Mouse (Mus musculus): ENCODE results near the gene Pcgf3.

Gene Pcgf3

DNA sequence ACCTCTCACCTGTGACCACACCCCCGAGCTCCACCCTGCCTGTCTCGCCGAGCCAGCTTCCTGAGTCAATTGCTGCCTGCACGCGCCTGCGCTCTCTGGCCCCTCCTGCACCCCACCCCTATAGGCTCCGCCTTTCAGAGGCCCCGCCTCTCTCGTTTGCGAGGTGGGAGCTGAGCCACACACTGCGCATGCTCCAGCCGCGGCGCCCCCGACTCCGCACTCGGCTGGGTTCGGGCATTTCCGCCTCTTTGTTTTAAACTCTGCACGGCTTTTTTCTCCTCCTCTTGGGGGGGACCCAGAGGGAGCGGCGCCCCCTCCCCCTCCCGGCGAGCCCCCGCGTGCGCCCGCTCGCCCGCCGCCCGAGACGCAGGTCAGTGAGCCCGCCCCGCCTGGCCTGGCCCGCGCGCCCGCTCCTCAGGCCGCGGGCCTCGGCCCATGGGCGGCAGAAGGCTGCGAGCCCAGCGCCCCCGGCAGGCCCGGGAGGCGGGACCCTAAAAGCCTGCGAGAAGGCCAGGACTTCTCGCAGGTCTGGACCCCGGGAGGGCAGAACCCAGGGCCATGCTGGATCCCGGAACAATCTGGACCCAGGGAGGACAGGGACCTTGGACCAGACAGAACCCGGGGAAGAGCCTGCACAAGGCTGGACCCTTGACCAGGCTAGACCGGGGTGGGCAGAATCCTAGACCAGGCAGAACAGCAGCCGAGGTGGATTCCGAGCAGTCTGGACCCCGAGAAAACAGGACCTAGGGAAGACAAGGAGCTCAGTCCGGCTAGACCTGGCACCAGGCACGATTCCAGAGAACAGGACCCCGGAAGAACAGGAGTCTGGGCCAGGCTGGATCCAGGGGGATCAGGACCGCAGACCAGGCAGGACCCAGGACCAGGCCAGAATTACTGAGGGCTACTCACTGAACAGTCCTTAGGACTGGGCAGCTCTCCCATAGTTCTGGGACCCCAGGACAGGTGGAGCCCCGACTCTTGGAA lies at the start of gene Pcgf3:
Gene Pcgf3, plus strand, starts transcription at position 151 of the 984 bp plus-strand sequence.
- peak; percentile 97 for DNase-seq (ENCODE audit: low spot score)

- no peak for DNase-seq (ENCODE audit: low spot score)
Measured at GRCm38 (mm10) chr5:108414711-108415110, 46.3 kb upstream of the Pcgf3 start.

DNA sequence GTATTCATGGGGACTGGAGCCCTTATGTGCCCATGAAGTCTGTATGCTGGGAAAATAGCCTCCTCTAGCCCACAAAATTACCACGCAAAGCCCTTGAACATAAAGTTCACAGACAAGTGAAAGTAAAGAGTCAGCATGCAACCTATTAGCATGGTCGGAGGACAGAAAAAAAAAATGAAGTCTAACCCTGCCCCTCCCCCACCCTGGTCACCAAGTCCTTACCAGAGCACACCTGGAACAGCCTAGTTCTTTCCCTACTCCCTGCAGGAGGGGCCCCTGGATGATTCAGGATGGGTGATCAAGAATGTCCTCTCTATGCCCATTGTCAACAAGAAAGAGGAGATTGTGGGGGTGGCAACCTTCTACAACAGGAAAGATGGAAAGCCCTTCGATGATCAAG lies 38.3 kb upstream of the Pcgf3 start:
- DNase-seq (ENCODE audit: low spot score) = no peak

- no peak for DNase-seq (ENCODE audit: low spot score)
Measured at GRCm38 (mm10) chr5:108423427-108423826, 37.6 kb upstream of the Pcgf3 start.

- peak; percentile 19 for DNase-seq (ENCODE audit: low spot score)
Measured at GRCm38 (mm10) chr5:108427186-108427585, 33.8 kb upstream of the Pcgf3 start.

- DNase-seq (ENCODE audit: low spot score) = no peak
Measured at GRCm38 (mm10) chr5:108431196-108431595, 29.8 kb upstream of the Pcgf3 start.

DNA sequence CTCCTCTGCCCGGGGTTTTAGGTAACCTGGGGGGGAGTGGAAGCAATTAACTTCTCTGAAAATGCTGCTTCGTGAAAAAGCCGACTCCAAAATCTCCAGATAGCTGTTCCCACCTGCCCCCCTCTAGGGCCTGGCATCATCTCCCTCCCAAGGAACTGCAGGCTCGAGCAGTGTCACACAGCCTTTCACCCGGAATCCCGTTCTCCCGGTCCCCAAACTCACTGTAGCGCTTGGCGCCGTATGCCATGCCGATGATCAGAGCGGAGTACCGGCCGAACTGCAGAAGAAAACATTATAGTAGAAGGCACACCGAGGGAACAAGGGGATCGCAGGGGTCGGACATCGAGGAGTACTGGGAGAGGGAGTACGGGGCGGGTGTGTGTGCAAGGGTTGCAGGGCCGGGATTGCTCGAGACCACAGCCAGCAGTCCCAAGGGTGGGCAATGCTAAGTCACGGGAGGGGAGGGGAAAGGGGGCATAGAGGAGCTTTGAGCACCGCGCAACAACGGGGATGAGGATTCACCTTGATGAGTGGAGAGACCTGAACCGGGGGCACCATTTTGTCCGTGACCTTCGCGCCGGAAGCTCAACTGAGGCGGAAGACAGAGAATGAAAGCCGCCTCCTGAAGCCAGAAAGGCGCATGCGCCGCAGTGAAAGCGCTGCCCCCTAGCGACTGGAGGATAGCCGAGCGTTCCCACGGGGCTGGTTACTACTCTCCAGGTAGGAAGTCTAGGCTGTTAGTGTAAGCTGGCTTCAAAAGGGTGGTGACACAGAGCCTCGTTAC lies 27.0 kb upstream of the Pcgf3 start, which contains the start of gene Atp5k:
Gene Atp5k, minus strand, starts transcription at position 645 of the 784 bp plus-strand sequence.
- DNase-seq (ENCODE audit: low spot score) = peak; percentile 93

DNA sequence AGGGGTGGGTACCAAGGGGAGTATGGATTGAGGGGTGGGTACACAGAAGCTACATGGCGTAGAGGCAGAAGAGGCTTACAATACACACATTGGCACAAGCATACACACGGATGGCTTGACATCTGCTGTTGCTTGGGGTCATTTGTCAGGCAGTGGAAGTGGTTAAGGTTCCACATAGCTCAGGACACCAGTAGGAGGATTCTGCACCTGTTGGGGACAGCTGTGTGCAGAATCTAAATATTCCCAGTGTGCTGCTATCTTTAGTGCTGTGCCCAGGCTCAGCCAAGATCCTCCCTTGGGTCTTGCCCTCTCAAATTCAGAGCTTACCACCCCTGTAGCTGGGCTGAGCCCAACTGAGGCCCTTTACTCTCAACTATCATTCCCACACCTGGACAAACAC lies 24.9 kb upstream of the Pcgf3 start:
- DNase-seq (ENCODE audit: low spot score) = no peak

DNA sequence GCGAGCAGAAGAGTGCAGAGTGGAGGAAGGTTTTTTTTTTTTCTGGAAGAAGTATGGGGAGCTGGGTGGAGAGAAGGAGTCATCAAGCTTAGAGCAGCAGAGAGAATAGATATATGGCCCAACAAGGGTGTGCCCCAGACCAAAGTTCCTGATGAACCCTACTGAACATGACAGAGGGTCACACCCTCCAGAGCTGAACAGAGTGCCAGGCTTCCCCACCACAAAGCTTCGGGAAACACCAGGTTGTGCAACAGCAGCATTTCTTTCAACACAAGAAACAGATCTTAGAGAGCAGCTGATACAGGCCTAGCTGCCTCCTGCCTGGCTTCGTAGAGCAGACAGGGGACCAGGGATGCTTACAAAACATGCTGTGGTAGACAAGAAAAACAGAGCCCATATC lies 14.1 kb upstream of the Pcgf3 start:
- no peak for DNase-seq (ENCODE audit: low spot score)

DNA sequence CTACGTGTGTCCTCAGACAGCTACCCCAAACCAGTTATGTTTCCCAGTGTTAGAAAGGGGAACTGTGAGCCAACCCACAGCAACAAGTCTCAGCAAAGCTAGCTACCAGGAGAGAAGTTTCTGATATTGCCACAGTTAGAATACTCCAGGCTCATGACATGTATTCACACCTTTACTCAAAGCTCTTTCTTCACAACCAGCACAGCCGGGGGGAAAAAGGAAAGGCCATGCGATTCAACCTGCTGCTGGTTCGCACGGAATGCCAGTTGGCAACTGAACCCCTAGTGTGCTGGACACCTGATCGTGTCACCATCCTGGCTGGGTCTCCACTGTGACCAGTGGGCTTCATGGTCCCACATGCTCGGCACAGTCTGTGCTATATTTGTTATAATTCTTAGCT lies 13.2 kb upstream of the Pcgf3 start:
- no peak for DNase-seq (ENCODE audit: low spot score)

GRCm38 (mm10) chr5:108448785-108449668 lies 12.0 kb upstream of the Pcgf3 start, which contains the start of gene Mfsd7a:
TSS of gene Mfsd7a (minus strand) at chr5:108448891.
- peak; percentile 57 for DNase-seq (ENCODE audit: low spot score)

DNA sequence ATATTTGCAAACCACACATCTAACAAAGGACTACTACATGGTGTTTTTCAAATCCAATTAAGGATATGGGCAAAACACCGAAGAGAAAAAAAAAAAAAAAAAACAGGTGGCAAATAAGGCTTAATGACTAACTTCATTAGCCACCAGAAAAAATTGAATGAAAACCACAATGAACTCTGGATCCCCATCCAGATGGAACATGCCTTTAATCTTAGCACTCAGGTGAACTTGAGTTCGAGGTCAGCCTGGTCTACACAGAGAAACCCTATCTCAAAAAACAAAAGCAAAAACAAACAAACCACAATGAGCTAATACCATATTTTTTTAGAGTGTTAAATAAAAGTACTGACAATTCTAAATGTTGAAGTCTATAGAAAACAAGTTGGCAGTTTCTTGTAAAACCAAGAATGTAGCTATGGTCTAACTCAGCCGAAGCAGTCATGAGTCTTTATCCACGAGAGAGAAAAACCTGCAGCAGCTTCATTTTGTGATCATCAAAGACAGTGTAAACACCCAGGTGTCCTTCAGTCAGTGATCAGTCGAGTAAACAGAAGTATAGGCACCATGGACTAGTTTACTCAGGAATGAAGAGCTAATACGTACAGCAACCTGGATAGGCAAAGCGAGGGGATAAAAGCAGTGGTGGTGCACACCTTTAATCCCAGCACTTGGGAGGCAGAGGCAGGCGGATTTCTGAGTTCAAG lies 10.0 kb upstream of the Pcgf3 start:
- DNase-seq (ENCODE audit: low spot score) = no peak

- DNase-seq (ENCODE audit: low spot score) = no peak
Measured at GRCm38 (mm10) chr5:108451611-108452010, 9.4 kb upstream of the Pcgf3 start.

- no peak for DNase-seq (ENCODE audit: low spot score)
Measured at GRCm38 (mm10) chr5:108452422-108452821, 8.6 kb upstream of the Pcgf3 start.

DNA sequence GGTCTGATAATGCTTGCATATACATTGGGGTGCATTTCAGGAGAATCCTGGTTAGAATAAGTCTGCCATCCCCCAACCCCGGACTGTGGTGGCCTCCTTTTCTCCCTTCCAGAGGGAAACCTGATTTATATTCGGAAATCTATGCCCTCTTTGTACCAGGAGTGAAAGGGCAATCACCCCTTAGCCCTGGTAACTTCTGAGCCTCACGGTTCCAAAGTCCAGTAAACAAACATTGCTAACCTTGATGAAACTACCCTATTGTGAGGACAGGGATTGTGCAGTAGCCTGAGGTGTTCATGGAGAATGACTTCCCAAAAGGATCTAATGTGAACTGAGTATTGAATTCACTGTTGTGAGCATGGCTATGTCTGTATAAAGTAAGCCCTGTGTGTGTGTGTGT lies 6.9 kb upstream of the Pcgf3 start:
- DNase-seq (ENCODE audit: low spot score) = no peak

DNA sequence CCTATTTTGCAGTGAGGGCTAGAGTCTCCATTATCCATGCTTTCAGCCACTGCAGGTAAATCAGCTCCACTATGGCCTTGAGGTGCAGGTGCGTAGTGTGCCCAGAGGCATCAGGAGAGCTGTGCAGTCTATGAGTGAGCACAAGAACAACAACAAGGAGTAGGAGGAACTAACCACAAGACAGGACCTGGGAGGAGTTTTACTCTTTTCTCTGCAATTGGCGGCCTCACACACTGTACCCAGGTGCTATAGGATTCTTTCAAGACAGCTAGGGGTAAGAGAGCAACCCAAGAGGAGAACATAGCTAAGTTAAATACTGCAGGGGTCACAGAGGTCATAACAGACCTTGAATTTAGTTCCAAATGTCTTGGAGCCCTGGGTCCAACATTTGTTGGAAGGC lies 2.3 kb upstream of the Pcgf3 start:
- no peak for DNase-seq (ENCODE audit: low spot score)

DNA sequence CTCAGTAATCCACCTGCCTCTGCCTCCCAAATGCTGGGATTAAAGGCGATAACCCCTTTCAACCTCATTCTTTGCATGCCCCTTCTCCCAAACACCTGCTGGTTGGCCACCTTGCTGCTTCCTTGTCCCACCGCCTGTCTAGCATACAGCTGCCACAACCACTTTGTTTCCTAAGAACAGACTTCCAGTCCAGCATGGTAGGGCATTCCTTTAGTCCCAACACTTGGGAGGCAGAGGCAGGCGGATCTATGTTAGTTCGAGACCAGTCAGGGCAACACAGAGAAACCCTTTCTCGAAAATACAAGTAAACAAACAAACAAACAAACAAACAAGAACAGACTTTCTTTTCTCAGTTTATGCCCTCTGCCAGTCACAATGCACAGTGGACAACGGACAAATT lies 571 bp upstream of the Pcgf3 start:
- DNase-seq (ENCODE audit: low spot score) = no peak

GRCm38 (mm10) chr5:108462446-108462845 lies 1.4 kb downstream of the Pcgf3 start:
- no peak for DNase-seq (ENCODE audit: low spot score)

DNA sequence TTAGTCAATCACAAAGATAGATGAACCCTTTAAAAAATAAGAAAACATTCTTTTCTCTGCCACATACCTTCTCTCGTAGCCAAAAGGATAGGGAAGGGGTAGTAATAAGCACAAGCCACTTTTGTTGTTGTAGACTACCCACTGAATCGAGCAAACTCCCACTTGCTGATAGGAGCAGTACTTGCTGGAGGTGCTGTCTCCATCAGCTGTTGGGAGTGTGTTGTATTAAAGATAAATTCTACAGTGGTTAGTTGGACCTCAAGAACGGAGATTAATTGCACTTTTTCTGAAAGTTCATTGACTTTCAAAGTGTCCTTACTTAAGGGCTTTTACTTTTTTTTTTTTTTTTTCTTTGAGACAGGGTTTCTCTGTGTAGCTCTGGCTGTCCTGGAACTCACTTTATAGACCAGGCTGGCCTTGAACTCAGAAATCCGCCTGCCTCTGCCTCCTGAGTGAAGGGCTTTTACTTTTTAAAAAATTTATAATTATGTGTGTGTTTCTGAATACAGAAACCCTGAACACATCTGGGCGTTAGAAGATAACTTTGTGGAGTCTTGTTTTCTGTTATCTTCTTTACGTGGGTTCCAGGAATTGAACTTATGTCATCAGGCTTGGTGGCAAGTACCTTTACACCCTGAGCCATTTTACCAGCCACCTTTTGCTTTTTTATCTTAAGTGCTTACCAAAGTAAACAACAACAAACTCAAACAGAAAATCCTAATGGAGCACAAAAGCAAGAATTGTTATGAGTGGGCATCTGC lies 4.3 kb downstream of the Pcgf3 start:
- no peak for DNase-seq (ENCODE audit: low spot score)

GRCm38 (mm10) chr5:108466647-108467046 lies 5.6 kb downstream of the Pcgf3 start:
- DNase-seq (ENCODE audit: low spot score) = no peak

Data from urinary bladder, postnatal 25 days (tissue).